Mouse (Mus musculus) embryonic facial prominence, embryonic 14.5 days (tissue): ENCODE data around the gene 2210010C04Rik. TPM values are rescaled to one million over a fixed set of nuclear protein-coding genes. Genes with fewer than 3 reads are reported as not detected.

Source experiments
- polyA plus RNA-seq: library from polyadenylated mRNA; unstranded; fragments of >200 nt; fragmentation: Nextera tagmentation; extraction: Ambion mirVana; gene quantifications from 2 replicates; pipeline ENCODE4 v1.2.1, GENCODE M21; 2014

2210010C04Rik gene
- polyA plus RNA-seq, 1 experiment from 2014 or later = not detected

Other genes starting within 250 kb of the 2210010C04Rik start
- gene Moxd2, start 148.0 kb downstream of the 2210010C04Rik start, polyA plus RNA-seq = not detected in 2 replicates
- not detected in 2 replicates for gene Prss58, start 135.1 kb downstream of the 2210010C04Rik start, polyA plus RNA-seq
- gene 1700074P13Rik, start 95.0 kb downstream of the 2210010C04Rik start, polyA plus RNA-seq = not detected in 2 replicates
- not detected in 2 replicates for gene Gm4744, start 83.6 kb downstream of the 2210010C04Rik start, polyA plus RNA-seq
- gene 1810009J06Rik, start 70.8 kb downstream of the 2210010C04Rik start, polyA plus RNA-seq = not detected in 2 replicates
- not detected in 2 replicates for gene Gm2663, start 36.0 kb downstream of the 2210010C04Rik start, polyA plus RNA-seq